Mouse (Mus musculus) liver, embryonic 14.5 days (tissue): ENCODE measurements at regions not wholly inside any gene's neighbourhood (a gene's known extent, or its start where the extent isn't known, plus 50 kb on each side); places are given as distances from the start of the nearest gene placed in this dataset.

ENCODE experiments used
- CTCF ChIP-seq: IDR thresholded peaks from 2 replicates; pipeline ENCODE4 v1.5.1; 2016; ENCODE audit warnings: antibody characterized with exemption, low read depth, control low read depth
- EP300 ChIP-seq: IDR thresholded peaks from 2 replicates; pipeline ENCODE4 v1.6.1; 2016; ENCODE audit warnings: antibody characterized with exemption, low read depth

DNA sequence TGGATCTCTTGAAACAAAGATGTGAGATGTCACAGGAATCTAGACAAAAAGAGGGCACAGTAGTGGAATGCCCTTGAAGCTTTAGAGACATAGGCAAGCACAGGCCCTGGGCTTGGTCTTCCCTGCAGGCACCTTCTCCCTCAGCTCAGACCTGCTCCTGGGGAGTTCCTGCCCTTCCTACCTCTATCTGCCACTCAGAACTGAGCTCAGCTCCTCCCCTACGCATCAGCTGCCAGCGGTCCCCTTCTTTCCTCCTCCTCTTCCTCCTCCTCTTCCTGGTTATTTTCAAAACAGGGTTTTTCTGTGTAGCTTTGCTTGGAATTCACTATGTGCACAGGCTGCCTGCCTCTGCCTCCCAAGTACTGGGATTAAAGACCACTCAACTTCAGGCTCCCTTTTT lies 157.6 kb upstream of the Zfp706 start:
- TF ChIP-seq CTCF = no peak
- TF ChIP-seq EP300 = no peak
